Comparison of ENCODE assay signal across 25 mouse cellular contexts in the genomic region with DNA sequence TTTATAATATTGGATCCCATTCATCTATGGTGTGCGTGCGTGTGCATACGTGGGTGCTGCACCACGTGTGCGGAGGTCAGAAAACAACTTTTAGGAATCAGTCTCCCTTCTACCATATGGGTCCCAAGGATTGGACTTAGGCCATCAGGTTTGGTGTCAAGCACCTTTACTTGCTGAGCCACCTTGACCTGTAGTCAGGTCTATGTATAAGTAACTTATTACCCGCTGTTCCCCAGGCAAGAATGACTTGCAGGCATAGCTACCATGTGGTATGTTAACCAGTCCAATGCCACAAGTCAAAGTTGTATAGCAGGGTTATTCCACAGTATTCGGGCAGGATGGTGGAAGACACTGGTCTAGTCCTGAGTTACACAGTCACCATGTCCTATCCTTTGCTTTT.
"Had no signal": no experiment of that assay in that cellular context is flagged by ENCODE, and none has a peak within 500 bp of the region (broad histone marks: within the 10 kb centered on the region; RNA-seq: fewer than 3 reads in every experiment).

No protein-coding gene starts in this region.

- ATAC-seq: hindbrain, postnatal 0 days; inflammation-experienced regulatory T-cells, adult 6 months; intestine, embryonic 16.5 days; liver, postnatal 0 days; lung, postnatal 0 days; midbrain, embryonic 15.5 days had no signal

- H3K4me2 ChIP-seq: limb, embryonic 12.5 days; limb, embryonic 15.5 days; liver, embryonic 11.5 days; lung, embryonic 14.5 days; midbrain, embryonic 12.5 days; midbrain, embryonic 15.5 days; neural tube, embryonic 12.5 days; neural tube, embryonic 15.5 days had no signal

- H3K27ac ChIP-seq: hindbrain, postnatal 0 days; left cerebral cortex, adult 2 months; limb, embryonic 12.5 days; limb, embryonic 15.5 days; liver, embryonic 14.5 days; macrophage; midbrain, embryonic 12.5 days; midbrain, embryonic 15.5 days; neural tube, embryonic 12.5 days; neural tube, embryonic 15.5 days; stomach, postnatal 0 days had no signal

- H3K4me3 ChIP-seq: left cerebral cortex, adult 2 months; limb, embryonic 12.5 days; limb, embryonic 15.5 days; midbrain, embryonic 12.5 days; midbrain, embryonic 15.5 days; neural tube, embryonic 12.5 days; neural tube, embryonic 15.5 days had no signal

- DNase-seq: layer of hippocampus, postnatal 36 days; left cerebral cortex, postnatal 4 days; liver, postnatal 0 days; lung, embryonic 14.5 days; right cerebral cortex, adult 18-20 months; right cerebral cortex, postnatal 14 days; right cerebral cortex, postnatal 4 days; thymus, adult 2 months; thymus, postnatal 14 days; thymus, postnatal 4 days had no signal

- H3K4me1 ChIP-seq: limb, embryonic 12.5 days; limb, embryonic 15.5 days; midbrain, embryonic 15.5 days; neural tube, embryonic 12.5 days; neural tube, embryonic 15.5 days had no signal

- H3K36me3 ChIP-seq: limb, embryonic 12.5 days; limb, embryonic 15.5 days; midbrain, embryonic 12.5 days; midbrain, embryonic 15.5 days; neural tube, embryonic 12.5 days; neural tube, embryonic 15.5 days had no signal

- H3K27me3 ChIP-seq: limb, embryonic 12.5 days; limb, embryonic 15.5 days; midbrain, embryonic 12.5 days; midbrain, embryonic 15.5 days; neural tube, embryonic 12.5 days; neural tube, embryonic 15.5 days had no signal

- H3K9me3 ChIP-seq: limb, embryonic 12.5 days; limb, embryonic 15.5 days; midbrain, embryonic 12.5 days; midbrain, embryonic 15.5 days; neural tube, embryonic 12.5 days; neural tube, embryonic 15.5 days had no signal

- H3K9ac ChIP-seq: limb, embryonic 12.5 days; limb, embryonic 15.5 days; liver, embryonic 14.5 days; liver, postnatal 0 days; lung, embryonic 14.5 days; midbrain, embryonic 12.5 days; midbrain, embryonic 15.5 days; neural tube, embryonic 12.5 days; neural tube, embryonic 15.5 days had no signal
